Mouse (Mus musculus): ENCODE data around the gene Oser1.
A peak's percentile ranks its signal among the peaks of the same experiment; 100 is the strongest.
"Not testable (repeated sequence)": the region's sequence is repeated elsewhere in the genome, so short reads cannot be mapped to it uniquely, and the experiment has no call there.

Oser1 gene

GRCm38 (mm10) chr2:163424597-163424996 is at the start of gene Oser1:
TSS of gene Oser1 (minus strand) at chr2:163424697.
- DNase-seq (ENCODE audit: extremely low spot score, low read depth, low spot score) = no peak

DNA sequence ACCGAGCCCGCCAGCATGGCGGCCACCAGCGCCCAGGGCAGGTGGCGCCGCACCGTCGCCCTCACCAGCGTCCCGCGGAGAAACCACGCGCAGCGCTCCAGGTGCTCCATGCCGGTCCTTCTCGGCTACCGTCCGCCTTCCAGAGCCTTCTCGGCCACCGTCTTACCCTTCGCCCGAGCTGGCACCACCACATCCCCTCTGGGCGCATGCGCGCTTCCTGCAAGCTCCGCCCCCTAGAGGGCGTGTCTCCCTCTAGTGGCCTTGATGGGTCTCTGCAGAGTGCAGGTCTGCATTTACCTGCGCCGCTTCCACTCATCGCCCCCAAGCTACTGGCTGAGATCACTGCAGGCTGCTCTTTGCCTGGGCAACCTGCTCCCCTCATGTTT is 48.0 kb upstream of the Oser1 start, which contains the start of gene Fitm2:
Fitm2 (minus strand) TSS at position 164 of the 386 bp plus-strand sequence.
- DNase-seq (ENCODE audit: extremely low spot score, low read depth, low spot score) = peak; percentile 95

- DNase-seq (ENCODE audit: extremely low spot score, low read depth, low spot score) = no peak
Observed at GRCm38 (mm10) chr2:163471710-163472465, 47.4 kb upstream of the Oser1 start.

DNA sequence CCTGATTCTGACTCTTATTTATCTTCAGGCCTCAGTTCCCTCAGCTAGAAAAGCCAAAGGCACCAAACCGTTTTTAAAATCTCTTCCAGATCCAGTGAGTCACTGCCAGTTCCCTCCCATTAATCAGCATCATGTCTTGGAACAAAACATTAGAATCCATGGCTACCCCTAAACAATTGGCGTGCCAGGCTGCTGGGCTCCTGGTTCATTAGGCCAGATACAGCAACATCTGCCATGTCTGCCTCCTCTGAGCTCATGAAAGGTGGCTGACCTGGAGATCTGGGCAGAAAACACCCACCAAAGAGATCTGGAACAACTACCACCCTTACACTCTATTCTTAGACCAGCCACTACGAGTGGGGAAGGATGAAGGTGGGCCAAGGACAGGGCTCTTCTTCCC is 46.6 kb upstream of the Oser1 start:
- DNase-seq (ENCODE audit: extremely low spot score, low read depth, low spot score) = no peak

- DNase-seq (ENCODE audit: extremely low spot score, low read depth, low spot score) = no peak
Observed at GRCm38 (mm10) chr2:163469711-163470110, 45.2 kb upstream of the Oser1 start.

DNA sequence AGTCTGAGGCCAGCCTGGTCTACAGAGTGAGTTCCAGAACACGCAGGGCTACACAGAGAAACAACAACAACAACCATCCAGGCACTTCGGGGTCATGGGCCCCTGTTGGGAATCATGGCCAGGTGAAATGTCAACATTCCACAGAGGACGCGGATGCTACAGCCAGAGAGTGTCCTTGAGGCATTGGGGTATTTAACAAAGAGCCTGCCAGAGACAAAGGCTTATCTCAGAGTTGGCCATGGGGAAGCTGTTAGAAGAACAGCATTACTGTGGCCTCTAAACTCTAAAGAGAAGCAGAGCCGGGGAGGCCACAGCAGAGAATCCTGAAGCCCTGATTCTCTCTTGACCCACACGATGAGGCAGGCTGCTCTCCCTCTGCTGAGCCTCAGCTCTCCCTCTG is 44.4 kb upstream of the Oser1 start:
- DNase-seq (ENCODE audit: extremely low spot score, low read depth, low spot score) = no peak

- no peak for DNase-seq (ENCODE audit: extremely low spot score, low read depth, low spot score)
Observed at GRCm38 (mm10) chr2:163467585-163467984, 43.1 kb upstream of the Oser1 start.

GRCm38 (mm10) chr2:163466771-163467170 is 42.3 kb upstream of the Oser1 start:
- DNase-seq (ENCODE audit: extremely low spot score, low read depth, low spot score) = no peak

DNA sequence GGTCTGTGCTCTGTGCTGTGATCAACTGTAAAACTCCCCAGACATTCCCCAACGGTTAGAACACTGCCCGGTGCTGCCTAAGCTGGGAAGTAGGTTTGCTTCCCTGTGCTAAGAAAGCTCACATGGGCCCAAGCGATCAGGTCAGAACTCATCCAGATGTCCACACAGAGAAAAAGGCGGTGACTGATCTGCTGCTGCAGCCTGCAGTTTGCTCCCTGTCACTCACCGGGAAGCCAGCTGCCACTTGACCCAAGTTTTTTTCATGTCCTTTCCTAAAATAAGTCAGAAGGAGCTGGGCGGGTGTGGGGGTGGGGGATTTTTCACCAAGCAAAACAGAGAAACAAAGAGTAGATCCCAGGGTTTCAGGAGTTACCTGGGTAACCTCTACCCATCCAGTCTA is 40.1 kb upstream of the Oser1 start:
- DNase-seq (ENCODE audit: extremely low spot score, low read depth, low spot score) = no peak

- no peak for DNase-seq (ENCODE audit: extremely low spot score, low read depth, low spot score)
Observed at GRCm38 (mm10) chr2:163463998-163464397, 39.5 kb upstream of the Oser1 start.

GRCm38 (mm10) chr2:163463251-163463769 is 38.8 kb upstream of the Oser1 start:
- no peak for DNase-seq (ENCODE audit: extremely low spot score, low read depth, low spot score)

DNA sequence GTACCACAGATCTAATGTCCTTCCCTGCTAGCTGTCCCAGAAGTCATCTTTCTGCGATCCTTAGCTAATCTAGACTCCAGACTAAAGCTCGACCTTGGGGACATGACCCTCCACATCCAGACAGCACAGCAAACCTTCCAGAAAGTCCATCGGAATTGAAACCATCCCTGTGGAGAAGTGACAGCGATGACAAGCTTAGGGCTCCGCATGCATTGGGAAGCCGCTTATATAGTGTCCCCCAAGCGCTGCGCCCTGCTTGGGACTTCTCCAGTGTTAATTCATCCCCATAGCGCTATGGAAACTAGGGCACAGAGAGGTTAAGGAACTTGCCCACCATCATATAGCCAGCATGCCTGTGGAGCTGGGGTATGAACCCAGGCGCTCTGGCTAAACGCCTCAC is 38.3 kb upstream of the Oser1 start:
- DNase-seq (ENCODE audit: extremely low spot score, low read depth, low spot score) = no peak

DNA sequence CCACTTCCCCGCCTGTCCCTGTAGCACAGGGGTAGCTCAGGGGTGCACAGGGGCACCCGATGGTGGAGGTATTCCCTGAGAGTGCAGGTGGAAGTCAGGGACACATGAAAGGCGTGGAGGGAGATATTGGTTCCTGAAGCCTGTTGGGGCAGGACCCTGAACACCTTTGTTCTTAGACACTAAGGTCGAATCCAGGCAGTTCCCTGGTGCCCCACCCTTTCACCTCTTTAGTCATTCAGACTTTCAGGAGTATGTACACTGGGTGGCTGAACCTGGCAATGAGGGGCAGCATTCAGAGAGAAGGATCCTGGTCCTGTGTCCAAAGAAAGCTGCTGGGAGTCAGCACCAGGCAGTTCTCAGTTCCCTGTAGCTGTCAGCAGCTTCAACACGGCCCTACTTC is 37.9 kb upstream of the Oser1 start:
- no peak for DNase-seq (ENCODE audit: extremely low spot score, low read depth, low spot score)

GRCm38 (mm10) chr2:163461307-163461706 is 36.8 kb upstream of the Oser1 start:
- not testable (repeated sequence) for DNase-seq (ENCODE audit: extremely low spot score, low read depth, low spot score)

DNA sequence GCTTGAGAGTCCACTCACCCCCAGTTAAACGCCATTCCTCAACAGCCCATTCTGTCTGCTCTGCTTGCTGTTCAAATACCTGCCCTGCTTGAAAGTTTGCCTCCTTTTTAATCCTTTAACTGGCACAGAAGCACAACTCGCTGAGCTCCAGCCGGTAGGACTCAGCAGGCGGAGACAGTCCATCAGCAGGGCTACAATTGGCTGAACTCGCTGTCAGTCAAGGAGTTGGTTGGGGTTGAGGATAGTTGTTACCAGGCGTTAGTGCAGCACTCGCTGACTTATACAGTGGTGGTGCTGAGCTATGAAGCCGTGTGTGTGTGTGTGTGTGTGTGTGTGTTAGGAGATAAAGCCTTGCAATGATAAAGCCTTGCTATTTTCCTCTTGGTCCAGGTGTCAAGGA is 36.1 kb upstream of the Oser1 start:
- DNase-seq (ENCODE audit: extremely low spot score, low read depth, low spot score) = no peak

DNA sequence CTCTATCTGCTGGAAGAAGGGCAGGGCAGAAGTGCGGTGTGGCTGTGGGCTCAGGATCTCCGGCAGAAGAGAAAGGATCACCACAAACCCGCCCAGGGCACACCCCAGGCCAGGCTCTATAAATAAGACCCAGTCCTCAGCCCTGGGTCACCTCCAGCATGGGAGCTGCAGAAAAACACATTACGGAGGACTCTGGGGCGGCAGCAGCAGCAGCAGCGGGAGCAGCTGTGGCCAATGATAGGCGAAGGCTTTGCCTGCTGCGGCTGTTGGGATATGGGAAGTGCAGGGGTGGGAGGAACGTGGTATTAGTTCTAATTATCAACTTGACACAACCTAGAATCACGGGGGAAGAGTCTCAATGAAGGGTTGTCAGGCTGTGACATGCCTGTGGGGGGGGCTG is 34.9 kb upstream of the Oser1 start:
- no peak for DNase-seq (ENCODE audit: extremely low spot score, low read depth, low spot score)

DNA sequence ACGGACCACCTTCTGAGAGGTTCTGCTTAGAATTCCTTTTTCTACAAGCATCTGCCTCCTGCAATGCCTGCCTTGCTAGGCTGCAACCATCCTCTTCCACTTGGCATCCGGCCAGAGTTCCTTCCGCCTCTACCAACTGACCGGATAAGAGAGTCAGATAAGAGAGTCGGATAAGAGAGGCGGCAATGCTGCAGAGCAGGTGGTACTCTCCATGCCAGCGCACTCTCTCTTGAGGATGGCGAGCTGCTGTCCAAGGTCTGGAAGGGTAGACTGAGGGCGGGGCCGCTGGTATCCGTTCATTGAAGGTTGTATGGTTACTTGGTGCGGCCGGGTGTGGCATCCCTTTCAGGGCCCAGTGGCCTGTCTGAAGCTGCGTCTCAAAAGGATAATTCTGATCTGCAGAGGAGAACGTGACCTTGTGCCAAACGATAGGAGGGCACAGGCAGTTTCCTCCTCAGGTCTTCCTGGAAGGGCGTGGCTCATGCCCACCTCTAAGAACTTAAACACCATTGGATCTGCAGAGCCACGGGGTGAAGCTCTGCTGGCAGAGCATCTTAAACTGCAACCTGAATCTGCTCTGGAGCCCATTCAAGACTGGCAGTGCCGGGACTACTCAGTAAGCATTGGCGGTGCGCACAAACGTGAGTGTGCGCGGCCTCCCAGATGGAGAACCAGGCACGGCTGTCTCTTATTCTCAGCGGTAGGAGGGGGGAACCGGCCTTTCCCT is 34.2 kb upstream of the Oser1 start:
- DNase-seq (ENCODE audit: extremely low spot score, low read depth, low spot score) = no peak

- DNase-seq (ENCODE audit: extremely low spot score, low read depth, low spot score) = no peak
Observed at GRCm38 (mm10) chr2:163453378-163453777, 28.9 kb upstream of the Oser1 start.

- no peak for DNase-seq (ENCODE audit: extremely low spot score, low read depth, low spot score)
Observed at GRCm38 (mm10) chr2:163452738-163453137, 28.2 kb upstream of the Oser1 start.

- no peak for DNase-seq (ENCODE audit: extremely low spot score, low read depth, low spot score)
Observed at GRCm38 (mm10) chr2:163450668-163451295, 26.3 kb upstream of the Oser1 start.

GRCm38 (mm10) chr2:163449276-163449675 is 24.8 kb upstream of the Oser1 start:
- DNase-seq (ENCODE audit: extremely low spot score, low read depth, low spot score) = no peak

DNA sequence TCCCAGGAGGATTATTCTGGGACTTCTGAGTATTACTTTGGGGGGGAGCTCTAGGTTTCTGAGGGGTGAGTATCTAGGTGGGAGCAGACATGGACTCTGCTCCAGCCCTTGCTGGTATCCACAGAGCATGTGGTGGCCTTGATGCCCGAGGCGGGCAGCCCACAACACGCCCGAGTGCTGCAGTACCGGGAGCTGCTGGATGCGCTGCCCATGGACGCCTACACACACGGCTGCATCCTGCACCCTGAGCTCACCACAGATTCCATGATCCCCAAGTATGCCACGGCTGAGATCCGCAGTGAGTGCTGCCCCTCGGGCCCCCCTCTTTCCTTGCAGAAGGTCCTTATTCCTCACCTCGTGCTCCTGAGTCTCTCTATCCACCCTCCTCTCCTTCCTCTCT is 22.9 kb upstream of the Oser1 start:
- no peak for DNase-seq (ENCODE audit: extremely low spot score, low read depth, low spot score)

Measured in hindlimb bud, embryonic 11.5 days (tissue).